Mouse (Mus musculus): ENCODE data around the gene Isca2.

DNA sequence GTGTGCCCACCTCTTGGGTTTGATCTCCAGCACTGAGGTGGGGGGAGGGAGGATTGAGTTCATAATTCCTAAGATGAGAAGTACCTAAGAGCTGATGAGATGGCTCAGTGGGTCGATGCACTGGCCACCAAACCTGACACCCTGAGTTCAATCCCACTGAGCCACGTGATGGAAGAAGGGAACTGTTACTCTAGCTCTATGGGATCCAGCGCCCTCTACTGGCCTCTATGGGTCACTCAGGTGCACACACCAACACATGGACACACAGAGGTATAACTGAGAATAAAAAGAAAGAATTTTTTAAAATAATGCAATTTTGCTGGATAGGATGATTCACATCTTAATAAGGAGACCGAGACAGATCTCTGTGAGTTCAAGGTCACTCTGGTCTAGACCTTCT, 45.4 kb downstream of the Isca2 start:
- TF ChIP-seq CTCF (IDR thresholded peaks at IDR 0.05; ENCODE audit: borderline replicate concordance, insufficient read depth, low read length) = no peak
- no peak for TF ChIP-seq POLR2A (IDR thresholded peaks at IDR 0.05; ENCODE audit: low read depth, low read length)

All from embryonic fibroblast, embryonic 13.5 days (primary cell).